Mouse (Mus musculus): Measurements from ENCODE around the gene Tmem52. TPM values are rescaled to one million over a fixed set of nuclear protein-coding genes. Genes with fewer than 3 reads are reported as not detected.

Tmem52 gene
- 0.59 and 4.5 TPM in 2 replicates for polyA plus RNA-seq (2012; rRNA removed; ENCODE audit: low replicate concordance)

DNA sequence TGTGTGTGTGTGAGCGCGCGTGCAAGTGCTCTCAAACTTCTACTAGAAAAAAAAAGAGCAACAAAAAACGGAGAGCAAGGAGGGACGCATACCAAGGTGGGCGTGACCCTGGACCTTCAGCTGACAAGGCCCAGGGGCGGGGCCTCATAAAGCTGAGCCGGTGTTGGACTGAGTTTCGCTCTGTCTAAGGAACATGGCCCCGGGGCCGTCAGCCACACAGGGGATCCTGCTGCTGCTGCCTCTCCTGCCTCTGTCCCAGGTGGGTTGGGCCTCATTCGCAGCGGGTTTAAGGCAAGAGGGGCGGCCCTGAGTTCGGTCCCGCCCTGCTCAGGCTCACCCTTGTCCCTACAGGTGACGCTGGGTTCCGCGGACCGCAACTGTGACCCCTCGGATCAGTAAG, at the start of gene Tmem52:
Gene Tmem52 (plus strand): TSS at position 163 of the 400 bp plus-strand sequence.

GRCm38 (mm10) chr4:155490990-155491504, 22.1 kb downstream of the Tmem52 start, which contains the start of gene Gnb1:
Gene Gnb1 (plus strand): TSS chr4:155491361.

Other genes starting within 250 kb of the Tmem52 start
- 54.5 and 88.7 TPM in 2 replicates for gene Ski, start 246.5 kb upstream of the Tmem52 start, polyA plus RNA-seq (2012; rRNA removed; ENCODE audit: low replicate concordance)
- 71.5 and 99.0 TPM in 2 replicates for gene Faap20, start 219.3 kb upstream of the Tmem52 start, polyA plus RNA-seq (2012; rRNA removed; ENCODE audit: low replicate concordance)
- gene Prkcz, start 107.8 kb upstream of the Tmem52 start, polyA plus RNA-seq (2012; rRNA removed; ENCODE audit: low replicate concordance): 1.7 and 9.6 TPM in 2 replicates
- 0.51 and 0.96 TPM in 2 replicates for gene Gabrd, start 71.0 kb upstream of the Tmem52 start, polyA plus RNA-seq (2012; rRNA removed; ENCODE audit: low replicate concordance)
- gene Cfap74, start 59.9 kb upstream of the Tmem52 start, polyA plus RNA-seq (2012; rRNA removed; ENCODE audit: low replicate concordance): 2.5 and 4.3 TPM in 2 replicates
- gene Gnb1, start 22.2 kb downstream of the Tmem52 start, polyA plus RNA-seq (2012; rRNA removed; ENCODE audit: low replicate concordance): 842 and 878 TPM in 2 replicates
- gene Nadk, start 93.3 kb downstream of the Tmem52 start, polyA plus RNA-seq (2012; rRNA removed; ENCODE audit: low replicate concordance): 177 and 252 TPM in 2 replicates
- 8.3 and 14.7 TPM in 2 replicates for gene Slc35e2, start 132.3 kb downstream of the Tmem52 start, polyA plus RNA-seq (2012; rRNA removed; ENCODE audit: low replicate concordance)
- 21.1 and 33.0 TPM in 2 replicates for gene Cdk11b, start 155.7 kb downstream of the Tmem52 start, polyA plus RNA-seq (2012; rRNA removed; ENCODE audit: low replicate concordance)
- not detected in 2 replicates for gene Gm10563, start 176.3 kb downstream of the Tmem52 start, polyA plus RNA-seq (2012; rRNA removed; ENCODE audit: low replicate concordance)
- gene Mmp23, start 184.3 kb downstream of the Tmem52 start, polyA plus RNA-seq (2012; rRNA removed; ENCODE audit: low replicate concordance): 79.6 and 268 TPM in 2 replicates
- 54.0 and 110 TPM in 2 replicates for gene Mib2, start 200.1 kb downstream of the Tmem52 start, polyA plus RNA-seq (2012; rRNA removed; ENCODE audit: low replicate concordance)
- gene Fndc10, start 225.2 kb downstream of the Tmem52 start, polyA plus RNA-seq (2012; rRNA removed; ENCODE audit: low replicate concordance): 10.4 and 40.4 TPM in 2 replicates
- 104 and 120 TPM in 2 replicates for gene Ssu72, start 235.7 kb downstream of the Tmem52 start, polyA plus RNA-seq (2012; rRNA removed; ENCODE audit: low replicate concordance)